Mouse (Mus musculus) MEL (cell line): ENCODE measurements around the gene Gpr180. TPM values are rescaled to one million over a fixed set of nuclear protein-coding genes. Genes with fewer than 3 reads are reported as not detected.
A peak's percentile ranks its signal among the peaks of the same experiment; 100 is the strongest.

Experiments
- DNase-seq: peaks from one replicate; pipeline ENCODE4 v3.0.0; 2011; ENCODE audit warnings: low read depth, low spot score
- H3K27ac ChIP-seq: 2 replicates; pipeline ENCODE4 v1.5.1; 2012; ENCODE audit warnings: low read depth, mild to moderate bottlenecking, control low read depth, low read length, moderate library complexity; ENCODE audit not compliant: control insufficient read depth
- H3K27me3 ChIP-seq, 2 experiments: fragments of 150-350 bp in 1 of 2; sonication (generic) in 1 of 2; 2 replicates each; pipeline ENCODE4 v1.6.1; 2012; ENCODE audit warnings: low read length in 2 of 2, mild to moderate bottlenecking in 2 of 2, improper control_type of control experiment in 1 of 2, moderate library complexity in 1 of 2; ENCODE audit not compliant: insufficient read depth in 2 of 2, control insufficient read depth in 1 of 2
- H3K36me3 ChIP-seq, 2 experiments: 2 replicates each; pipeline ENCODE4 v1.6.1; 2012 to 2014; ENCODE audit warnings: low read length in 2 of 2, improper control_type of control experiment in 1 of 2, inconsistent platforms in 1 of 2, mild to moderate bottlenecking in 1 of 2; ENCODE audit not compliant: insufficient read depth in 2 of 2, control insufficient read depth in 1 of 2
- H3K4me1 ChIP-seq, 2 experiments: fragments of 150-350 bp in 1 of 2; sonication (generic) in 1 of 2; 2 replicates each; pipeline ENCODE4 v1.6.1; 2012; ENCODE audit warnings: low read length in 2 of 2, improper control_type of control experiment in 1 of 2, mild to moderate bottlenecking in 1 of 2; ENCODE audit not compliant: insufficient read depth in 2 of 2, control insufficient read depth in 1 of 2
- H3K4me3 ChIP-seq, 2 experiments: fragments of 150-350 bp in 1 of 2; sonication (generic) in 1 of 2; 2 replicates each; pipeline ENCODE4 v1.5.1; 2012; ENCODE audit warnings: low read depth in 2 of 2, low read length in 2 of 2, mild to moderate bottlenecking in 2 of 2, moderate library complexity in 2 of 2, control low read depth in 1 of 2, improper control_type of control experiment in 1 of 2; ENCODE audit not compliant: control insufficient read depth in 1 of 2, insufficient read depth in 1 of 2
- H3K79me2 ChIP-seq: 2 replicates; pipeline ENCODE4 v1.6.1; 2012; ENCODE audit warnings: mild to moderate bottlenecking, low read length, moderate library complexity; ENCODE audit not compliant: control insufficient read depth, poor library complexity, insufficient read depth
- H3K9ac ChIP-seq: 2 replicates; pipeline ENCODE4 v1.6.1; 2012; ENCODE audit warnings: low read depth, mild to moderate bottlenecking, control low read depth, low read length, moderate library complexity; ENCODE audit not compliant: control insufficient read depth, poor library complexity, severe bottlenecking
- H3K9me3 ChIP-seq: fragments of 150-350 bp; sonication (generic); replicated peaks from 2 replicates; pipeline ENCODE4 v1.6.1; 2012; ENCODE audit warnings: mild to moderate bottlenecking, low read length, improper control_type of control experiment, moderate library complexity; ENCODE audit not compliant: insufficient read depth
- BHLHE40 ChIP-seq: IDR thresholded peaks from 2 replicates; pipeline ENCODE4 v1.6.1; 2012; ENCODE audit warnings: low read depth, mild to moderate bottlenecking, inconsistent platforms, low read length, improper control_type of control experiment, borderline replicate concordance
- CHD1 ChIP-seq: IDR thresholded peaks from 2 replicates; pipeline ENCODE4 v1.6.1; 2012; ENCODE audit warnings: low read depth, mild to moderate bottlenecking, inconsistent platforms, low read length, improper control_type of control experiment
- CTCF ChIP-seq, 3 experiments: IDR thresholded peaks in 2 of 3; conservative IDR thresholded peaks in 1 of 3; 2 replicates each; pipeline ENCODE4 v1.5.1; 2011 to 2012; ENCODE audit warnings: low read length in 3 of 3, low read depth in 2 of 3, mild to moderate bottlenecking in 2 of 3, improper control_type of control experiment in 1 of 3, inconsistent platforms in 1 of 3, mixed read lengths in 1 of 3, moderate library complexity in 1 of 3; ENCODE audit not compliant: control insufficient read depth in 1 of 3, insufficient read depth in 1 of 3, poor library complexity in 1 of 3, severe bottlenecking in 1 of 3
- E2F4 ChIP-seq: IDR thresholded peaks from 2 replicates; pipeline ENCODE4 v1.6.1; 2011; ENCODE audit warnings: low read depth, low read length, improper control_type of control experiment, borderline replicate concordance
- ELF1 ChIP-seq: IDR thresholded peaks from 2 replicates; pipeline ENCODE4 v1.6.1; 2014; ENCODE audit warnings: low read depth, mild to moderate bottlenecking, inconsistent platforms, low read length, improper control_type of control experiment, moderate library complexity
- EP300 ChIP-seq, 2 experiments: IDR thresholded peaks; 2 replicates each; pipeline ENCODE4 v1.6.1; 2011; ENCODE audit warnings: improper control_type of control experiment in 2 of 2, low read length in 2 of 2, low read depth in 1 of 2, mild to moderate bottlenecking in 1 of 2
- ETS1 ChIP-seq: IDR thresholded peaks from 2 replicates; pipeline ENCODE4 v1.6.1; 2012; ENCODE audit warnings: low read depth, mild to moderate bottlenecking, inconsistent platforms, low read length, improper control_type of control experiment, moderate library complexity
- GABPA ChIP-seq: IDR thresholded peaks from 2 replicates; pipeline ENCODE4 v1.6.1; 2012; ENCODE audit warnings: low read depth, mild to moderate bottlenecking, inconsistent platforms, low read length, improper control_type of control experiment, moderate library complexity
- GATA1 ChIP-seq: IDR thresholded peaks from 2 replicates; pipeline ENCODE4 v1.6.1; 2011; ENCODE audit warnings: low read depth, low read length, improper control_type of control experiment
- HCFC1 ChIP-seq: IDR thresholded peaks from 2 replicates; pipeline ENCODE4 v1.6.1; 2012; ENCODE audit warnings: low read depth, mild to moderate bottlenecking, inconsistent platforms, low read length, improper control_type of control experiment, moderate library complexity
- JUND ChIP-seq: IDR thresholded peaks from 2 replicates; pipeline ENCODE4 v1.6.1; 2011; ENCODE audit warnings: low read depth, mild to moderate bottlenecking, improper control_type of control experiment, low read length
- MAFK ChIP-seq: IDR thresholded peaks from 2 replicates; pipeline ENCODE4 v1.6.1; 2011; ENCODE audit warnings: low read depth, mild to moderate bottlenecking, low read length, improper control_type of control experiment, borderline replicate concordance
- MAX ChIP-seq: IDR thresholded peaks from 2 replicates; pipeline ENCODE4 v1.6.1; 2011; ENCODE audit warnings: low read length, improper control_type of control experiment
- MXI1 ChIP-seq: IDR thresholded peaks from 2 replicates; pipeline ENCODE4 v1.6.1; 2011; ENCODE audit warnings: mild to moderate bottlenecking, low read depth, low read length, improper control_type of control experiment
- MYC ChIP-seq: IDR thresholded peaks from 2 replicates; pipeline ENCODE4 v1.6.1; 2011; ENCODE audit warnings: low read depth, mild to moderate bottlenecking, low read length, improper control_type of control experiment, moderate library complexity
- NELFE ChIP-seq: IDR thresholded peaks from 2 replicates; pipeline ENCODE4 v1.6.1; 2011; ENCODE audit warnings: low read depth, low read length, improper control_type of control experiment
- NRF1 ChIP-seq: IDR thresholded peaks from 2 replicates; pipeline ENCODE4 v1.6.1; 2014; ENCODE audit warnings: low read depth, mild to moderate bottlenecking, inconsistent platforms, low read length, improper control_type of control experiment, moderate library complexity; ENCODE audit not compliant: poor library complexity, insufficient read depth, severe bottlenecking
- POLR2A ChIP-seq, 2 experiments: IDR thresholded peaks; 2 replicates each; pipeline ENCODE4 v1.6.1; 2011 to 2012; ENCODE audit warnings: low read length in 2 of 2, mild to moderate bottlenecking in 2 of 2, control low read depth in 1 of 2, improper control_type of control experiment in 1 of 2, low read depth in 1 of 2, moderate library complexity in 1 of 2; ENCODE audit not compliant: control insufficient read depth in 1 of 2, insufficient read depth in 1 of 2, poor library complexity in 1 of 2
- POLR2AphosphoS2 ChIP-seq: IDR thresholded peaks from 2 replicates; pipeline ENCODE4 v1.6.1; 2011; ENCODE audit warnings: low read length, improper control_type of control experiment
- POLR2AphosphoS5 ChIP-seq: IDR thresholded peaks from 2 replicates; pipeline ENCODE4 v1.6.1; 2012; ENCODE audit warnings: low read depth, borderline replicate concordance, mild to moderate bottlenecking, inconsistent platforms, low read length, moderate library complexity, mixed read lengths
- RAD21 ChIP-seq: IDR thresholded peaks from 2 replicates; pipeline ENCODE4 v1.6.1; 2011; ENCODE audit warnings: mild to moderate bottlenecking, low read depth, low read length, improper control_type of control experiment
- RCOR1 ChIP-seq: IDR thresholded peaks from 2 replicates; pipeline ENCODE4 v1.6.1; 2012; ENCODE audit warnings: low read depth, mild to moderate bottlenecking, inconsistent platforms, low read length, improper control_type of control experiment
- SIN3A ChIP-seq: IDR thresholded peaks from 2 replicates; pipeline ENCODE4 v1.6.1; 2012; ENCODE audit warnings: low read length, improper control_type of control experiment, inconsistent platforms
- SMC3 ChIP-seq: IDR thresholded peaks from 2 replicates; pipeline ENCODE4 v1.6.1; 2011; ENCODE audit warnings: low read depth, low read length, improper control_type of control experiment
- TAL1 ChIP-seq: IDR thresholded peaks from 2 replicates; pipeline ENCODE4 v1.6.1; 2012; ENCODE audit warnings: mild to moderate bottlenecking, inconsistent platforms, low read length, moderate library complexity, mixed read lengths
- TBP ChIP-seq: IDR thresholded peaks from 2 replicates; pipeline ENCODE4 v1.8.0; 2011; ENCODE audit warnings: low read depth, low read length, improper control_type of control experiment
- UBTF ChIP-seq: IDR thresholded peaks from 2 replicates; pipeline ENCODE4 v1.6.1; 2012; ENCODE audit warnings: low read depth, mild to moderate bottlenecking, inconsistent platforms, low read length, improper control_type of control experiment, moderate library complexity, borderline replicate concordance; ENCODE audit not compliant: insufficient read depth
- ZKSCAN1 ChIP-seq: IDR thresholded peaks from 2 replicates; pipeline ENCODE4 v1.6.1; 2012; ENCODE audit warnings: low read depth, mild to moderate bottlenecking, inconsistent platforms, low read length, improper control_type of control experiment, moderate library complexity
- ZMIZ1 ChIP-seq: IDR thresholded peaks from 2 replicates; pipeline ENCODE4 v1.6.1; 2012; ENCODE audit warnings: low read depth, mild to moderate bottlenecking, inconsistent platforms, low read length, improper control_type of control experiment, moderate library complexity
- ZNF384 ChIP-seq: IDR thresholded peaks from 2 replicates; pipeline ENCODE4 v1.6.1; 2012; ENCODE audit warnings: low read depth, mild to moderate bottlenecking, inconsistent platforms, low read length, improper control_type of control experiment
- polyA plus RNA-seq, 2 experiments: library from polyadenylated mRNA; stranded (reverse) in 1 of 2; unstranded in 1 of 2; fragments of >175 nt in 1 of 2; fragments of >200 nt in 1 of 2; gene quantifications; 2 replicates each; pipeline versions ENCODE4 v1.2.1 to v1.2.4; 2012; ENCODE audit warnings: low replicate concordance in 2 of 2, low read depth in 1 of 2; ENCODE audit not compliant: insufficient read length in 2 of 2, insufficient read depth in 1 of 2, missing spikeins in 1 of 2
- total RNA-seq: library from RNA; depleted of rRNA; stranded (reverse); fragments of 300-350 nt; gene quantifications from 2 replicates; pipeline ENCODE4 v1.2.3, GENCODE M21; 2012

Gene Gpr180
- total and polyA plus RNA-seq, 3 experiments: 12.6 to 14.8 TPM; not detected in 1

DNA sequence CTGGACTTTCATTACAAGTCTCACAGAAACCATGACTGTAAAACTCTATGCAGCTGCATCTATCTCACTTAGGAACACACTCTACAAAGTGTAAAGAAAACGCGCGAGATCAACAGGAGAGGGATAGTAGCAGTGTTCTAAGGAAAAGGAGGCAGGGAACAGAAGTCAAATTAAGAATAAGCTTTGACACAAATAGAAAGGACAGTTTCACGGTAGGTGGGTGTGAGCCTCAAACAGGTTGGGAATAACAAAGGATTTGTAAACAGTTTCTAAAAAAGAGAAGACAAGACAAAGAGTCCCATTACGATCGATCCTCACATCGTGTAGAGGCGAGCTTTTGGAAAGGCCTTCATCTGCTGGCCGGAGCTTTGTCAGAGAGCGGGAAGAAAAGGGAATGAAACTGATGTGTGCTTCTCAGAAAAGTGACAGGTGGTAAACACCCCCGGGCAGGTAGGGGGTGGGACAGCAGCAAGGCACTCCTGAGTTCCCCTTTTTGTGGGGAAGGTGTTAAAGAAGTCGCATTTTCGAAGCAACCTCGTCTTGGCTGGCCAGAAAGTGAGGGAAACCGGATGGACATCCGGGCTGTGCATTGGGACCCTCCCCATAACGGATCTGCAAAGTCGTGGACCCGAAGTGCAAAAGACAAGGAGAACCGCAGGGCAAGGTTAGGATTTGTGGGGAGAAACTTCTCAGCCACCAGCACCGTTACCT lies 4.9 kb upstream of the Gpr180 start:
- no peaks in the 10 kb centered on the region for H3K9me3 ChIP-seq
- H3K27ac ChIP-seq: peak overlapping the region; percentile 34
- TF ChIP-seq MXI1: 0 out of 2 replicates have a peak, but pooled peaks have one; percentile 24
- 0 out of 4 replicates have a peak, but pooled peaks of 1 of the 2 experiments have one; percentile 57 for TF ChIP-seq POLR2A (IDR thresholded peaks at IDR 0.05; ENCODE audit: control insufficient read depth in 1 of 2, insufficient read depth in 1 of 2, low read depth in 1 of 2, low read length in 2 of 2, poor library complexity in 1 of 2)
- no peak for TF ChIP-seq MAFK
- TF ChIP-seq, all 39 proteins: peak for 2
- no peak for DNase-seq
- peak overlapping the region; percentile 53 to 85 for H3K4me3 ChIP-seq
- H3K4me1 ChIP-seq: no peaks in the 10 kb centered on the region
- H3K27me3 ChIP-seq: no peaks in the 10 kb centered on the region
- H3K36me3 ChIP-seq: peaks cover 0 to 4% of the 10 kb centered on the region in 2 experiments; a peak in 2 of 4 replicates
- peaks cover 6% of the 10 kb centered on the region for H3K79me2 ChIP-seq
- peak overlapping the region; percentile 85 for H3K9ac ChIP-seq

DNA sequence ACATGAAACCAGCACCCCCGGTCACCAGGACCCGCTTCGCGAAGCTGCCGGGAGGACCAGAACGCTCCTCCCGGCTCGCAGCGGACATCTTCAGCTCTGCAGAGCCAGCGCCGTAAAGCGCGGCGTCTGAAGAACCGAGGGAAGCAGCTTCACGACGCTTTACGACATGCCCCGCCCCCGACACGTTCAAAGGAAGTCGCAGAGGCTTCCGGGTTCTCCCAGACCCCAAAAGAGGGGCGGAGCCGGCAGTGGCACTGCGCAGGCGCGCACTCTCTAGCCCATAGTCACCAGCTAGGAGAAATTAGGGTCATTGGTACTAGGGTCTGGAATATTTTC lies 4.3 kb upstream of the Gpr180 start, which contains the start of gene Tgds:
TSS of gene Tgds (minus strand) at position 114 of the 336 bp plus-strand sequence.
- peak within 1 kb of the TSS; percentile 85 for H3K9ac ChIP-seq
- H3K4me1 ChIP-seq: no peaks in the 10 kb centered on the region; a peak in 1 of 4 replicates
- H3K27ac ChIP-seq: peak within 1 kb of the TSS; percentile 34
- H3K36me3 ChIP-seq: peaks cover 0 to 4% of the 10 kb centered on the region in 2 experiments; a peak in 2 of 4 replicates
- peak; percentile 96 for DNase-seq
- no peaks in the 10 kb centered on the region for H3K27me3 ChIP-seq
- H3K4me3 ChIP-seq: peak within 1 kb of the TSS; percentile 56 to 85
- no peaks in the 10 kb centered on the region for H3K9me3 ChIP-seq
- H3K79me2 ChIP-seq: peaks cover 8% of the 10 kb centered on the region
- TF ChIP-seq TBP: peak; percentile 89
- 0 out of 2 replicates have a peak, but pooled peaks have one; percentile 37 for TF ChIP-seq MXI1
- TF ChIP-seq ZMIZ1: peak; percentile 71; the same call in 1 of the 2 replicates
- no peak for TF ChIP-seq SMC3
- TF ChIP-seq GABPA: no peak
- TF ChIP-seq BHLHE40: peak; percentile 25; the same call in 1 of the 2 replicates
- no peak for TF ChIP-seq MAX
- no peak for TF ChIP-seq EP300 (IDR thresholded peaks at IDR 0.05; ENCODE audit: low read depth in 1 of 2, low read length in 2 of 2)
- peak; percentile 80 for TF ChIP-seq NRF1
- TF ChIP-seq POLR2A (IDR thresholded peaks at IDR 0.05; ENCODE audit: control insufficient read depth in 1 of 2, insufficient read depth in 1 of 2, low read depth in 1 of 2, low read length in 2 of 2, poor library complexity in 1 of 2): peak in 1 of 2 experiments; percentile 89; a peak in 2 of 4 replicates
- no peak for TF ChIP-seq UBTF
- TF ChIP-seq MAFK: no peak
- peak; percentile 85 for TF ChIP-seq NELFE
- TF ChIP-seq CTCF (IDR thresholded peaks at IDR 0.05 in 2 of 3, conservative IDR thresholded peaks at IDR 0.05 in 1 of 3; ENCODE audit: control insufficient read depth in 1 of 3, insufficient read depth in 1 of 3, low read depth in 2 of 3, low read length in 3 of 3, poor library complexity in 1 of 3, severe bottlenecking in 1 of 3): no peak
- TF ChIP-seq ZNF384: no peak
- peak; percentile 88 for TF ChIP-seq HCFC1
- TF ChIP-seq POLR2AphosphoS5: no peak
- peak; percentile 73 for TF ChIP-seq SIN3A
- TF ChIP-seq ETS1: 0 out of 2 replicates have a peak, but pooled peaks have one; percentile 17
- no peak for TF ChIP-seq TAL1
- no peak for TF ChIP-seq RAD21
- no peak for TF ChIP-seq E2F4
- no peak for TF ChIP-seq GATA1
- no peak for TF ChIP-seq CHD1
- no peak for TF ChIP-seq JUND
- no peak for TF ChIP-seq MYC
- peak; percentile 71; the same call in 1 of the 2 replicates for TF ChIP-seq POLR2AphosphoS2
- no peak for TF ChIP-seq RCOR1
- TF ChIP-seq ELF1: peak; percentile 97
- TF ChIP-seq ZKSCAN1: no peak
